Mouse (Mus musculus) lung, postnatal 10 days (tissue): ENCODE measurements around the gene Il17rc.
A peak's percentile ranks its signal among the peaks of the same experiment; 100 is the strongest.

ENCODE experiments used
- DNase-seq: peaks from one replicate; pipeline ENCODE4 v3.0.0; 2021

Gene Il17rc

DNA sequence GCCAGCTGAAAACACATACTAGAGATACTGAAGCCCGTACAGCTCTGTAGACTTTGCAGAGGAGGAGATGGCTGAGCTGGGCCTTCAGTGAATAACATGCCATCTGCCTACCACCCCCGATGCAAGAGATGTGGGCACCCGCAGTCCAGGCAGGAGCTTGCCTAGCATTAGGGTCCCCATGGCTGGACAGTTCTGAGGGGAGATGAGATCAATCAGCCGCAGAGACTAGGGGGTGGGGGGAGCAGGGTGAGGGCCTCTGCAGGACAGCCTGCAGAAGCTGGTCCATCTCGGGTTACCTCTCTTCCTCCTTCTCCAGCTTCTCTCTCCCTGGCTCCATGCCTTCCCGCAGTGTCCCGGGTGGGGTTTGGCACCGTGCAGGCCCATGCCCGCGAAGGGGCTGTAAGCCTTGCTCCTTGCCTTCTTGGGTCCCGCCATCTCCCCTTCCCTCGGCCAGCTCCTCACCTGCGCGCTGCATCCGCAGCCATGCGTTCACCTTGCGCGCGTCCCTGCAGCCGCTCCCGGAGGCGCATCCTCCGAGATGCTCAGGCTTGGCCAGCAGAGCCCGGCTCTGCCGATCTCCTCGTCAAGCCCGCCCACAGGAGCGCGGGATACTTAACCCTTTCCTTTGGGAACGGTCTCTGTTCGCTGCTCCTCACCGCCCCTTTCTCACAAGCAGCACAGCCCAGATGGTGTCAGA, 30.3 kb downstream of the Il17rc start, which contains the start of gene Prrt3:
Prrt3 (minus strand) TSS at position 544 of the 697 bp plus-strand sequence.
- DNase-seq: no peak

DNA sequence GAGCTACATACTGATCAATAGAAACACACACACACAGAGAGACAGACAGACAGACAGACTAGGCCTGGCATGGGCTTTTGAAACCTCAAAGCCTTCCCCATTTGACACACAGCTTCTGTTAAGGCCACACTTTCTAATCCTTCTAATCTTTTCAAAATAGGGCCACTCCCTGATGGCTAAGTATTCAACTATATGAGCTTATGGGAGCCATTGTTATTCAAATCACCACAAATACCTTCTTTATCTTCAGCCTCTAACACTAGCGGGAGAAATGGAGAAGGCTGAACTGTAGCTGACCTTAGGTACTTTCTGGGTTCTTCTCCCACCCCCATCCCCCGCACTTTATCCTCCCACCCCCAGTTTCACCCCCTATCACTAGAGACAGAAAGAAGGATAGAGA, 31.6 kb downstream of the Il17rc start:
- no peak for DNase-seq

DNA sequence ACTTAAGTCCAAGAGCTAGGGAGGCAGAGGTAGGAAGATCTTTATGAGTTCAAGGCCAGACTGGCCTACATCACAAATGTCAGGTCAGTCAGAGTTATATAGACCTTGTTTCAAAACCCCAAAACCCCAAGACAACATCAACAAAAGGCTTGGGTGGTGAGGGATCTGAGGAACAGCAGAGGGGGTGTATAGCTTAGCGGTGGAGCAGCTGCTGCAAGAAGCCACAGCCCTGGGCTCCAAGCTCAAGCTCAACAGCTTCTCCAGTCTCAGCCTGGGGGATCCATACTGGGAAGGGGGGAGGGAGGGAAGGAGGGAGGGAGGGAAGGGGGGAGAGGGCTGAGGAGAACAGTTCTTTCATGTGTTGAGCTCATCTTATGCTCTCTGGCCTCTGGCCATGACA, 34.5 kb downstream of the Il17rc start:
- DNase-seq: no peak

DNA sequence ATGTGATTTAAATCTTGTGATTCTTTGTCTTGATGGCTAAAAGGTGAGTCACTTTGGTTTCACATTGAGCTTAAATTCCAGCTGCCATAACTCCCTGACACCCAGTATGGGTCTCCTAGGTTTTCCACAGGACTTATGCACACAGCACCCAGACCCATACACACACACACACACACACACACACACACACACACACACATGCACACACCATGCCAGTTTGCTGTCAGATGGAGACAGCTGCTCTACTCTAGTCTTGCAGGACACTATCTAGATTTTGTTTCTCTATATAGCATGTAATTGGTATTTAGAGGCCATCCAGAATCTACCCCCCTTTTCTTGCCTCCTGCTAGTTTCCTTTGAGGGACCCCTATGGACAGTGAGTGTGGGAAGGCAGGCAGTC, 35.9 kb downstream of the Il17rc start:
- no peak for DNase-seq

DNA sequence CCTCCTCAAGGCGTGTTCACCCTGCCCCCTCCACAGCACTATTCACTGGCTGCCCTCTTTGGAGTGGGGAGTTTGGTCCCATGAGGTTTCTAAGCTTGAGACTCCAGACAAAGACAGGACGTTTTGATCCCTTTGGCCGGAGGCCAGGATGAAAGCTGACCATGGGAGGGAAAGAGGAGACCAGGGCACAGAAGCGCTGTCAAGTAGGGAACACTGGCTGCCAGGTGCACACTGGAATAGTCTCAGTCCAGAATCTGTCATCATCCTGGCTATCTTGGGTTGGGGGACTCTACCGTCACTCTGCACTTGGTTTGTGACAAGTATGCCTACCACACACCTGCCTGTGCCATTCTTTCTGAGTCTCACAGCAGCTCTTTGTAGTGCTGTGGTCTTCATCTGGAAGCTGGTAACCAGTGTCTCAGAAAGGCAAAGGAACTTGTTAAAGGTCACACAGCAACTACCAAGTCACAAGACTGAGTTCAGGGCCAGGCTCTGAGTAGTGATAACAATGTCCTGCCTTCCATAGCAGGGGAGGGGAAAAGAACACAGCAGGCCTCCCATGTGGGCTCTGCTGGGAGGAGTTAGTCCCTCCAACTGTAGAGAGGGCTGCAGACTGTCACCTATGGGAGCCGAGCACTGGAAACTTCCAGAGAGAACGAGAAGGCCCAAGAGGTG, 37.2 kb downstream of the Il17rc start:
- DNase-seq: no peak

DNA sequence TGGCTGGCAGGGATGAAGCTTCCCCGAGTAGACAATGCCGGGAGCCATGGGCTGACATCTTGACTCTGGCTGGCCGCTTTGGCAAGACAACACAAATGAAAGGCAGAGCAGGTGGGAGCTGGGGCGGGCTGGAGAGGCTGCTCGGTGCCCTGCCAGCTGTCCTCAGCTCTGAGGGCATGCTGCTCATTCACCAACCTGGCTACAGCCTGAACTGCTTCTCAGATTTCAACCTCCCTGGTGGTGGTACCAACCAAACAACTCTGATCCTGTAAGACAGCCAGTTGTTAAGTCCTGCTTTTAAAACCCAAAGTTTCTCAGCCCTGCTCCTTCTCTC, 37.7 kb downstream of the Il17rc start:
- DNase-seq: no peak

DNA sequence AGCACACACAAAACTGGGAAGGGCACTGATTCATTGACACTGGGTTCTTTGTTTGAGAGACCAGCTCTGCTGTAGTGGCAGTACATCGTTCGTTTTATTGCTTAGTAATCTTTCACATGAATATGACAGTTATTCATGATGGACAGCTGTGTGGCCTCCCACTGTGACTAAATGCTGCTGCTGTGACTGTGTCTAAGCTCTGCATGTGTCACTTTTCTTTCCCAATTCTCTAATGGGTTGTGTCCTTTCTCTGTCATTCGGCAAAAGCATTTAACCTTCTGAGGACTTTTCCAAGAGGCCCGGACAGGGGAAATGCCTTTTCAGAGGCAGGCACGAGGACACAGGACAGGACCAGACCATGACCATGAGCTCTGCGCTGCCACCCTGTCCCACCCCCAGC, 42.7 kb downstream of the Il17rc start:
- no peak for DNase-seq

DNA sequence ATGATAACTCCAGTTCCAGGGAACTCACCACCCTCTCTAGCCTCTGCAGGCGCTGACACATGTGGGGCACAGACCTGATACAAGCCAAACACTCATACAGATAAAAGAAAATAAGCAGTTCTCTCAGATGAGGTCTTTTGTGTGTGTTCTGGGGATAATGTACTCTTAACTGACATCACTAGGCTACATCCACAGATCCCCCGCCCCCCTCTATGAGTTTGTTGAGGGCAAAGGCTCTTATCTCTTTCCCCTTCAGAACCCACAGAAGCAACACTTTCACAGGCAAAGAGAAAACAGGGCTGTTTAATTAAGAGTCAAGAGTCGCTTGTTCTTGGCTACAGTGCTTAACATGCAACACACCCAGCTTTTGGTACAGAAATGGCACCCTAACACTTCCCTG, 43.4 kb downstream of the Il17rc start:
- DNase-seq: no peak

DNA sequence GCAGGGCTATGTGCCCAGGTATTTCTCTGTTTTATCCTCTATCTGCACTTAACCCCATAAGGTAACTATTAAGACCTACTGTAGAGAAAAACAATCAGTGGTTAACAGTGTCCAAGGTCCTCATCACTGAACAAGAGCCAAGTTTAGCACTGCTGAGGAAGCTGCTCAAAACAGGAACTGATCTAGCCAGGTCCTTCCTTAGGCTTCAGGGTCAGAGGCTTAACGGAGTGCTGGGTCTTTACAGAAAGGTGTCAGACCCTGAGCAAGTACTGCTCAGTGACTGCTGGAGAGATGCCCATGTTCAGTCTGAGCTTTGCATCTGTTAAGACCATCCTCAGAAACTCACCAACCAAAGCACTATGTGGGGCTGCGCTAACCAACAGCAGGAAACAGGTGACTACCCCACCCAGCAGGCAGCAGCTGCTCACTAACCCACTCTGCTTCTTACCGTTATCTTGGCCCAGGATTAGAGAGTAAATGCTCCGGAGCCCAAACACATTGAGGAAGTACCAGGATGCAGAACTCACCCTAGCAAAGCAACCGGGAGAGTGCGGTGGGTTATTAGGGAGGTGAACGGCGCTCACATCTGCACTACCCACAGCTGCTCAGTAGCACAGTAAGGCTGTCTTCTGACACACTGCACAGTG, 46.3 kb downstream of the Il17rc start:
- no peak for DNase-seq

DNA sequence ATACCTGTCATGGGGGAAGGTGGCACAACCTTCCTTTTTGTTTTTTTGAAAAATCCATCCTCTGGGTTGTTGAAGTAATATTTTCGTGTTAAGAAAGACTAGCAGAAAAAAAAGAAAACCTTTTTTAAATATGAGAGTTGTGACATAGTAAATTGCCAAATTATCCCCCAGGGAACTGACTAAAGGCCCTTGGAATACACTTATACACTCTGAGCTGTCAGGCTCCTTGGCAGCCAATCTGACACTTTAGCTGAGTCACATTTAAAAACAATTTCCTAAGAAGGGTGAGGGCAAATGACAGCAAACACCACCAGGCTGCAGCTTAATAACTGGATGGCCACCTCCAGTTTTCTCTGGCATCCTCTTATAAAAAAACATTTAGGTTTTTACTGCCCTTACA, 51.1 kb downstream of the Il17rc start:
- no peak for DNase-seq

DNA sequence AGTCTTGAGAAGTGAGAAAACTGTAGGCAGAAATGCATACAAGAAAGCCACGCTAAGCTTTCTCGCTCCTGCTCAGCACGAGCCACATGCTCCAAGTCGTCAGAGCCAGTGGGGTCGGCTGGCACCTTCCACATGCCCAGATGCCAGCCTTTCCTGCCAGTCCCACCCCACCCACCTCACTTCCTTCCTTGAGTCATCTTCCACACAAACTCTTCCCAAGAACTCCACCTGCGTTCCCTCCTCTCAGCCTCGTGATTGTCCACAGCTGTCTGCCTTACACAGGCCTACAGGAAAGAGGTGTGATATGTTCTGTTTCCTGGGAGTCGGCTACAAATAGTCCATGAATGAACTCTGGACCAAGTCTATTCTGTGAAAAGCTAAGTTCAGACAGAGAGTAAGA, 52.2 kb downstream of the Il17rc start:
- DNase-seq: peak; percentile 3

DNA sequence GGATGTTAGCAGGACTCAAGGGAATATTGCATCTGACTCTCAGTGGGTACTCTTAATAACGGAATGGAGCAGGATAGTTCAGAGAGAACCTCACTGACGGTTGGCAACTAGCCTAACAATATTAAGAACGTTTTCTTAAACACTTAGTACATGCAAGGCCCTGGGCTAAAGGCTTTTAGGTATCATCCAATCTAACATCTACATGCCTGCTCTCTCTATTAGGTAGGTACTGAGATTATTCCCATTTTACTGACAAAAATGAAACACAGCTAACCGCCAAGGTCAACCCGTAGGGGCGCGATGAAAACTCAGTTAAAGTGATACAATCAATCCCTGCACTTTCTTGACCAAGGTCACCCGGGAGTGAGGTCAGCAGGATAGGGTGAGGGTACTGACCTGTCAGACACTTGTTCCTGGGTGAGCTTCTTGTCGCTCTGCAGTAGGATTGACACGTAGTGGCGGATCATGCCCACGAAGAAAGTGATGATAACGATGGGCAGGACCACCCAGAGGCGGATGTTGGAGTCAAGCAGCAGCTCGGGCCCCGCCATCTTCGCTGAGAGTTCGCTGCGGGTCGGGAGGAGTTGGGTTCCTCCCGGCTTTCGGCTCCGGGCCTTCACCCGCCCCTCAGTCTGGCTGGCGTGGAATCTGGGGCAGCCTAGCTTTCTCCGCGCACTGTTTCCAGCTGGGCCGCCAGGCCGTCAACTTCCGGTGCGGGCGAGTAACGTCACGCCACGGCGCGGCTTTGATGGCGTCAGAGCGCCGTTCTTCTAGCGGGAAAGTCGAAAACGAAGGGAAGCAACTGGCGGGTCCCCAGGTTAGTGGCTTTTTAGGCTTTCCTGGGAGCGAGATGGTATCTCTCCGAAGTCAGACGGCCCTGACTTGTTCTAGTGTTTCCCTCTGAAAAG, 60.0 kb downstream of the Il17rc start, which contains the start of the genes Emc3 and Fancd2:
Emc3 (minus strand) TSS at position 721 of the 908 bp plus-strand sequence.
Fancd2 (plus strand) TSS at position 751 of the 908 bp plus-strand sequence.
- peak; percentile 94 for DNase-seq

DNA sequence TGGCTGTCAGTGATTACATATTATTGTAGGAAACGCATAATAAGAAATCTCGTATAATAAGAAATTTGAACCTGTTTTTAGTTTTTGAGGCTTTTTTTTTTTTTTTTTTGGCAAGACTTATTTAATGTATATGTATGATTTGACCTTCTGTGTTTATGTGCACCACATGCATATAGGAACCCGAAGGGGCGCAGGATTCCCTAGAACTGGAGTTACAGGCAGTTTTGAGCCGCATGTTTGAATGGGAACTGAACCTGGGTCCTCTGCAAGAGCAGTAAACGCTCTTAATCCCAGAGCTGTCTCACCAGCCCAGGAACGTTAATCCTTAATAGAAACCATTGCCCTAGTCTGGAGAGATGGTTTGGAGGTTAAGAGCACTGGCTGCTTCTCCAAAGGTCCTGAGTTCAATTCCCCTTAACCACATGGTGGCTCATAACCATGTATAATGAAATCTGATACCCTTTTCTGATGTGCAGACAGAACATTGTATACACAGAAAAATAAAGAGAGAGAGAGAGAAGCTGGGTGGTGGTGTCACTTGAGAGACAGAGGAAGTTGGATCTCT, 60.7 kb downstream of the Il17rc start:
- no peak for DNase-seq
